Mouse (Mus musculus) liver, postnatal 0 days (tissue): ENCODE data around the gene Minos1.

ENCODE experiments used
- CTCF ChIP-seq: sonication (generic); IDR thresholded peaks from 2 replicates; pipeline ENCODE4 v1.5.1; 2016; ENCODE audit warnings: antibody characterized with exemption, low read depth
- EP300 ChIP-seq: IDR thresholded peaks from 2 replicates; pipeline ENCODE4 v1.6.1; 2016; ENCODE audit warnings: antibody characterized with exemption, low read depth, mild to moderate bottlenecking

GRCm38 (mm10) chr4:139167107-139167506, 36.2 kb upstream of the Minos1 start:
- TF ChIP-seq CTCF (no peak), EP300 (no peak)
